Mouse (Mus musculus): ENCODE results near the gene Nipa1. TPM values are rescaled to one million over a fixed set of nuclear protein-coding genes. Genes with fewer than 3 reads are reported as not detected.

Gene Nipa1
- polyA plus RNA-seq, 1 experiment from 2014 or later: 9.5 TPM

- peak; percentile 98 for ATAC-seq (ENCODE audit: low FRiP score, low read depth)
- H3K4me3 ChIP-seq: peak within 1 kb of the TSS; percentile 95
- peak within 1 kb of the TSS; percentile 90 for H3K9ac ChIP-seq
- H3K36me3 ChIP-seq: peaks cover 4% of the 10 kb centered on the region; the same call in 1 of the 2 replicates
- peaks cover 19% of the 10 kb centered on the region for H3K4me1 ChIP-seq
- no peaks in the 10 kb centered on the region for H3K27me3 ChIP-seq
- under 1% methylated on average over 69 of the region's 70 CpGs for WGBS
- H3K4me2 ChIP-seq (replicated peaks): peak within 1 kb of the TSS; percentile 65
- H3K9me3 ChIP-seq: no peaks in the 10 kb centered on the region
- peak within 1 kb of the TSS; percentile 87 for H3K27ac ChIP-seq
Observed at GRCm38 (mm10) chr7:55962004-55962908, 57.5 kb downstream of the Nipa1 start, which contains the start of gene Nipa2. Gene Nipa2 (minus strand): TSS chr7:55962476.

- ATAC-seq (ENCODE audit: low FRiP score, low read depth): no peak
- Histone ChIP-seq H3K36me3 (peaks cover 8% of the 10 kb centered on the region), H3K9me3 (no peaks in the 10 kb centered on the region), H3K4me2 (replicated peaks) (no peak overlapping the region), H3K4me1 (peaks cover 12% of the 10 kb centered on the region), H3K9ac (no peak overlapping the region), H3K4me3 (no peak overlapping the region), H3K27me3 (no peaks in the 10 kb centered on the region), H3K27ac (no peak overlapping the region)
- 96% methylated on average over 1 of the region's 1 CpGs for WGBS
Observed at GRCm38 (mm10) chr7:55960506-55960905, 59.2 kb downstream of the Nipa1 start.

GRCm38 (mm10) chr7:55959801-55960200 lies 60.0 kb downstream of the Nipa1 start:
- Histone ChIP-seq H3K36me3 (peaks cover 13% of the 10 kb centered on the region), H3K4me2 (replicated peaks) (no peak overlapping the region), H3K27ac (no peak overlapping the region), H3K4me1 (peaks cover 12% of the 10 kb centered on the region), H3K9ac (no peak overlapping the region), H3K4me3 (no peak overlapping the region), H3K27me3 (no peaks in the 10 kb centered on the region), H3K9me3 (peaks cover 2% of the 10 kb centered on the region; the same call in 1 of the 2 replicates)
- whole genome bisulfite sequencing: 89% methylated on average over 3 of the region's 3 CpGs
- no peak for ATAC-seq (ENCODE audit: low FRiP score, low read depth)

GRCm38 (mm10) chr7:55957916-55958315 lies 61.8 kb downstream of the Nipa1 start:
- H3K4me3 ChIP-seq: no peak overlapping the region
- ATAC-seq (ENCODE audit: low FRiP score, low read depth): no peak
- no peak overlapping the region for H3K4me2 ChIP-seq (replicated peaks)
- H3K36me3 ChIP-seq: peaks cover 24% of the 10 kb centered on the region
- H3K9me3 ChIP-seq: peaks cover 3% of the 10 kb centered on the region; the same call in 1 of the 2 replicates
- H3K27me3 ChIP-seq: no peaks in the 10 kb centered on the region
- peaks cover 8% of the 10 kb centered on the region for H3K4me1 ChIP-seq
- no peak overlapping the region for H3K27ac ChIP-seq
- H3K9ac ChIP-seq: no peak overlapping the region
- 95% methylated on average over 4 of the region's 4 CpGs for WGBS

- Histone ChIP-seq H3K36me3 (peaks cover 24% of the 10 kb centered on the region), H3K27me3 (no peaks in the 10 kb centered on the region), H3K9me3 (peaks cover 3% of the 10 kb centered on the region; the same call in 1 of the 2 replicates), H3K4me2 (replicated peaks) (no peak overlapping the region), H3K27ac (no peak overlapping the region), H3K4me3 (no peak overlapping the region), H3K9ac (no peak overlapping the region), H3K4me1 (peaks cover 7% of the 10 kb centered on the region)
- WGBS: 88% methylated on average over 3 of the region's 3 CpGs
- no peak for ATAC-seq (ENCODE audit: low FRiP score, low read depth)
Observed at GRCm38 (mm10) chr7:55957178-55957577, 62.6 kb downstream of the Nipa1 start.

GRCm38 (mm10) chr7:55956054-55956453 lies 63.7 kb downstream of the Nipa1 start:
- no peak overlapping the region for H3K4me2 ChIP-seq (replicated peaks)
- no peak overlapping the region for H3K9ac ChIP-seq
- peaks cover 24% of the 10 kb centered on the region for H3K36me3 ChIP-seq
- ATAC-seq (ENCODE audit: low FRiP score, low read depth): no peak
- peaks cover 6% of the 10 kb centered on the region for H3K4me1 ChIP-seq
- H3K4me3 ChIP-seq: no peak overlapping the region
- H3K9me3 ChIP-seq: peaks cover 3% of the 10 kb centered on the region; the same call in 1 of the 2 replicates
- no peak overlapping the region for H3K27ac ChIP-seq
- WGBS: 93% methylated on average over 2 of the region's 2 CpGs
- H3K27me3 ChIP-seq: no peaks in the 10 kb centered on the region

- no peak overlapping the region for H3K27ac ChIP-seq
- no peaks in the 10 kb centered on the region for H3K9me3 ChIP-seq
- no peaks in the 10 kb centered on the region for H3K27me3 ChIP-seq
- H3K36me3 ChIP-seq: peaks cover 17% of the 10 kb centered on the region
- 88% methylated on average over 4 of the region's 4 CpGs for WGBS
- H3K4me1 ChIP-seq: no peaks in the 10 kb centered on the region
- no peak overlapping the region for H3K9ac ChIP-seq
- no peak overlapping the region for H3K4me3 ChIP-seq
- no peak for ATAC-seq (ENCODE audit: low FRiP score, low read depth)
- H3K4me2 ChIP-seq (replicated peaks): no peak overlapping the region
Observed at GRCm38 (mm10) chr7:55938341-55938740, 81.4 kb downstream of the Nipa1 start.

- no peaks in the 10 kb centered on the region for H3K4me1 ChIP-seq
- no peak overlapping the region for H3K4me3 ChIP-seq
- H3K27ac ChIP-seq: no peak overlapping the region
- H3K9ac ChIP-seq: no peak overlapping the region
- H3K27me3 ChIP-seq: no peaks in the 10 kb centered on the region
- no peak overlapping the region for H3K4me2 ChIP-seq (replicated peaks)
- H3K36me3 ChIP-seq: peaks cover 34% of the 10 kb centered on the region
- WGBS: 91% methylated on average over 2 of the region's 2 CpGs
- no peaks in the 10 kb centered on the region for H3K9me3 ChIP-seq
- ATAC-seq (ENCODE audit: low FRiP score, low read depth): no peak
Observed at GRCm38 (mm10) chr7:55935025-55935424, 84.7 kb downstream of the Nipa1 start.

- peaks cover 69% of the 10 kb centered on the region for H3K36me3 ChIP-seq
- ATAC-seq (ENCODE audit: low FRiP score, low read depth): no peak
- H3K4me2 ChIP-seq (replicated peaks): no peak overlapping the region
- no peak overlapping the region for H3K9ac ChIP-seq
- H3K4me1 ChIP-seq: no peaks in the 10 kb centered on the region
- 91% methylated on average over 2 of the region's 2 CpGs for WGBS
- no peak overlapping the region for H3K27ac ChIP-seq
- no peaks in the 10 kb centered on the region for H3K27me3 ChIP-seq
- no peaks in the 10 kb centered on the region for H3K9me3 ChIP-seq
- H3K4me3 ChIP-seq: no peak overlapping the region
Observed at GRCm38 (mm10) chr7:55928649-55929048, 91.1 kb downstream of the Nipa1 start.

Other genes starting within 250 kb of the Nipa1 start
- 44.8 and 46.9 TPM in 2 replicates for gene Tubgcp5, start 225.8 kb downstream of the Nipa1 start, polyA plus RNA-seq (2015; fragmentation: Nextera tagmentation; extraction: Ambion mirVana)
- gene Cyfip1, start 178.2 kb downstream of the Nipa1 start, polyA plus RNA-seq (2015; fragmentation: Nextera tagmentation; extraction: Ambion mirVana): 118 and 127 TPM in 2 replicates
- gene Nipa2, start 57.5 kb downstream of the Nipa1 start, polyA plus RNA-seq (2015; fragmentation: Nextera tagmentation; extraction: Ambion mirVana): 44.4 and 48.2 TPM in 2 replicates
- 28.6 and 28.8 TPM in 2 replicates for gene Herc2, start 30.2 kb upstream of the Nipa1 start, polyA plus RNA-seq (2015; fragmentation: Nextera tagmentation; extraction: Ambion mirVana)
- 0.06 TPM in 1 of 2 replicates, not detected in the other for gene Oca2, start 219.8 kb upstream of the Nipa1 start, polyA plus RNA-seq (2015; fragmentation: Nextera tagmentation; extraction: Ambion mirVana)